ENCODE assay signal across 12 mouse cellular contexts in genomic region chr4:128325511-128325910, GRCm38 (mm10).
"Had no signal": no experiment of that assay in that cellular context is flagged by ENCODE, and none has a peak within 500 bp of the region (broad histone marks: within the 10 kb centered on the region; RNA-seq: fewer than 3 reads in every experiment).

No protein-coding gene starts in this region.

- ATAC-seq: liver, postnatal 0 days; lung, postnatal 0 days; midbrain, embryonic 16.5 days had no signal

- DNase-seq: kidney, adult 9 months; kidney, postnatal 14 days; kidney, postnatal 4 days; left cerebral cortex, postnatal 4 days; liver, postnatal 0 days; lung, embryonic 14.5 days; retina, postnatal 1 day; right cerebral cortex, postnatal 4 days; thymus, adult 2 months; thymus, postnatal 14 days had no signal
